Mouse (Mus musculus) erythroblast, embryonic 14.5 days (primary cell): ENCODE measurements around the gene Tex14. TPM values are rescaled to one million over a fixed set of nuclear protein-coding genes. Genes with fewer than 3 reads are reported as not detected.
"Not testable (repeated sequence)": the region's sequence is repeated elsewhere in the genome, so short reads cannot be mapped to it uniquely, and the experiment has no call there.

Experiments used
- H3K27me3 ChIP-seq: 2 replicates; pipeline ENCODE4 v1.6.1; 2012; ENCODE audit warnings: inconsistent platforms; ENCODE audit not compliant: control insufficient read depth
- H3K36me3 ChIP-seq: 2 replicates; pipeline ENCODE4 v1.6.1; 2012; ENCODE audit warnings: mild to moderate bottlenecking, inconsistent platforms; ENCODE audit not compliant: control insufficient read depth
- H3K4me1 ChIP-seq: 2 replicates; pipeline ENCODE4 v1.6.1; 2012; ENCODE audit warnings: inconsistent platforms; ENCODE audit not compliant: control insufficient read depth
- H3K4me3 ChIP-seq: replicated peaks from 2 replicates; pipeline ENCODE3; 2012; ENCODE audit warnings: moderate library complexity, mild to moderate bottlenecking, inconsistent platforms
- H3K9me3 ChIP-seq: 2 replicates; pipeline ENCODE4 v1.6.1; 2012; ENCODE audit warnings: low read length, inconsistent platforms, mixed read lengths; ENCODE audit not compliant: control insufficient read depth
- GATA1 ChIP-seq: IDR thresholded peaks from 2 replicates; pipeline ENCODE4 v1.6.1; 2012; ENCODE audit warnings: low read length, inconsistent platforms, mixed read lengths
- TAL1 ChIP-seq: IDR thresholded peaks from 3 replicates; pipeline ENCODE4 v1.6.1; 2012; ENCODE audit warnings: low read length, inconsistent platforms, mixed read lengths
- polyA plus RNA-seq: library from polyadenylated mRNA; stranded (reverse); fragments of >175 nt; gene quantifications from 2 replicates; pipeline ENCODE4 v1.2.3, GENCODE M21; 2012

Gene Tex14
- polyA plus RNA-seq, 1 experiment, result not detected

GRCm38 (mm10) chr11:87467491-87468277 is 62.8 kb downstream of the Tex14 start:
- H3K36me3 ChIP-seq, result no peaks in the 10 kb centered on the region
- peaks cover 42% of the 10 kb centered on the region for H3K4me1 ChIP-seq
- peaks cover 2% of the 10 kb centered on the region; the same call in 1 of the 2 replicates for H3K27me3 ChIP-seq
- H3K4me3 ChIP-seq, result no peak overlapping the region
- H3K9me3 ChIP-seq, result no peaks in the 10 kb centered on the region
- TF ChIP-seq TAL1 (no peak), GATA1 (no peak)

- Histone ChIP-seq H3K4me1 (peaks cover 44% of the 10 kb centered on the region), H3K4me3 (no peak overlapping the region), H3K27me3 (peaks cover 2% of the 10 kb centered on the region; the same call in 1 of the 2 replicates), H3K9me3 (no peaks in the 10 kb centered on the region), H3K36me3 (no peaks in the 10 kb centered on the region)
- TF ChIP-seq GATA1 (no peak), TAL1 (no peak)
Measured at GRCm38 (mm10) chr11:87468278-87468655, 63.4 kb downstream of the Tex14 start.

- Histone ChIP-seq H3K4me3 (no peak overlapping the region), H3K27me3 (peaks cover 2% of the 10 kb centered on the region; the same call in 1 of the 2 replicates), H3K4me1 (peaks cover 41% of the 10 kb centered on the region), H3K36me3 (no peaks in the 10 kb centered on the region), H3K9me3 (no peaks in the 10 kb centered on the region)
- no peak for TF ChIP-seq GATA1
- no peak for TF ChIP-seq TAL1
Measured at GRCm38 (mm10) chr11:87468706-87469315, 63.9 kb downstream of the Tex14 start.

DNA sequence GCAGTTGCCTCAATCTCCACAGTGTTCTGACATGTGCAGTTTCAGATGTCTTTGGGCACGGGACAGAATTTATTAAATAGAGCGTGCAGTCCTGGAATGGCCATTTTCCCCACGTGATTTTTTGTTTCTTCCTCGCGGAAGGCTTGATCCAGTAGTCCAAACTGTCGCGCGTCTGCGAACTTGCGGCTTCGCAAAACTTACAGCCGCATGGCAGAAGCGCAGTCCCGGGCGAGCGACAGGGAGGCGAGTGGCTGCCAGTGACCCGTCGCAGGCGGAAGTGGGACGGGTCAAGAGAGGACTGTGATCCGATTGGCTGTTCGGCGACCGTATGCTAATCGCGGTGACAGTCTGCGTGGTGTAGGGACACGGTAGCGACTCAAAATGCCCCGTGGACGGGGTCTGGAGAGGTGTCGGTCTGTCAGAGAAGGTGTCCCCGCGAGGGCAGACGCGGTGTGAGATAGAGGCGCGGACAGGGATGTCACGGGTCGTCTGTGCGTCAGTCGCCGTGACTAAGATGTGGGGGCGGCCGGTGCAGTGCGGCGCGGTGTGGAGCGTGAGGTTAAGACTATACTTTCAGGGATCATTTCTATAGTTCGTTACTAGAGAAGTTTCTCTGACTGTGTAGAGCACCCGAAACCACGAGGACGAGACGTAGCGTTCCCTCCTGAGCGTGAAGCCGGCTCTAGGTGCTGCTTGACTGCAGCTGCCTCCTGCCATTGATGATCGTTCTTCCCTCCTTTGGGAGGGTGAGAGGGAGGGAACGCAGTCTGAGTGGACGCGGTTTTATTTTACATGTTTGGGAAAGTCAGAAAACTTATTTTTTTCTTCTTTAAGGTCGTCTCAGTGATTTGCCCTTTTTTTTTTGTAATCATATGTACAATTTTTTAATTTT is 66.2 kb downstream of the Tex14 start:
- Histone ChIP-seq H3K4me1 (peaks cover 30% of the 10 kb centered on the region), H3K4me3 (peak overlapping the region; percentile 44)
- not testable (repeated sequence) for H3K27me3 ChIP-seq, H3K36me3 ChIP-seq, H3K9me3 ChIP-seq

GRCm38 (mm10) chr11:87471699-87471997 is 66.8 kb downstream of the Tex14 start:
- H3K27me3 ChIP-seq, H3K36me3 ChIP-seq, H3K9me3 ChIP-seq, H3K4me3 ChIP-seq: not testable (repeated sequence)
- H3K4me1 ChIP-seq, result peaks cover 26% of the 10 kb centered on the region

GRCm38 (mm10) chr11:87472058-87472457 is 67.2 kb downstream of the Tex14 start:
- not testable (repeated sequence) for H3K27me3 ChIP-seq, H3K36me3 ChIP-seq, H3K4me3 ChIP-seq, H3K9me3 ChIP-seq
- peaks cover 26% of the 10 kb centered on the region for H3K4me1 ChIP-seq

DNA sequence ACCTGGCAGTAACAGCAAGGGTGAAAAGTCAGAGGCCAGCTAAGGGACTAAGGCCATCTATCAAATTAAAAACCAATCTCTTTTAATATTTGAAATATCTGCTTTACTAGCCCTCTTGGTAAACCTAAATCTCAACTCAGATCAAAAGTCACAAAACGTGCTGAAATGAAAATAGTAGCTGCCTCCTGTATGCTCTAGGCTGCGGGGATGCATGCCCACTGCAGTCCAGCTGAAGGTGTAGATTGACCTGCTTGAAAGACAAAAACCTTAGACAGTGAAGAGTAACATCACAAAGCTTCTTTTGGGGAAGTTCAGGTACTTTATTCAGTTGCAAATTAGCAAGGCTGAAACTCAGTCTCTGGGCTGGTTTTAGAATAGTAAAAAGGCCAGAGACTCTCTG is 74.3 kb downstream of the Tex14 start:
- H3K4me1 ChIP-seq, H3K36me3 ChIP-seq, H3K9me3 ChIP-seq, H3K4me3 ChIP-seq, H3K27me3 ChIP-seq: not testable (repeated sequence)

GRCm38 (mm10) chr11:87483796-87484326 is 79.0 kb downstream of the Tex14 start:
- Histone ChIP-seq H3K4me3 (no peak overlapping the region), H3K9me3 (no peaks in the 10 kb centered on the region), H3K36me3 (no peaks in the 10 kb centered on the region), H3K4me1 (no peaks in the 10 kb centered on the region), H3K27me3 (no peaks in the 10 kb centered on the region)
- TF ChIP-seq GATA1 (no peak), TAL1 (no peak)

- H3K9me3 ChIP-seq, result no peaks in the 10 kb centered on the region; the same call in 1 of the 2 replicates
- TF ChIP-seq TAL1 (no peak), GATA1 (no peak)
- no peak overlapping the region for H3K4me3 ChIP-seq
- H3K4me1 ChIP-seq, result no peaks in the 10 kb centered on the region
- no peaks in the 10 kb centered on the region for H3K27me3 ChIP-seq
- H3K36me3 ChIP-seq, result no peaks in the 10 kb centered on the region
Measured at GRCm38 (mm10) chr11:87488948-87489347, 84.1 kb downstream of the Tex14 start.
